Mouse (Mus musculus) gastrocnemius, postnatal 4 days (tissue): ENCODE data around the gene Ms4a7. TPM values are rescaled to one million over a fixed set of nuclear protein-coding genes. Genes with fewer than 3 reads are reported as not detected.

ENCODE experiments used
- total RNA-seq, 2 experiments: library from RNA; stranded (reverse); gene quantifications; 2 replicates each; pipeline ENCODE4 v1.2.3; 2021

Ms4a7 gene
- total RNA-seq, 2 experiments from 2014 or later, result 2.4 to 3.7 TPM

Other genes with a start within 250 kb of the Ms4a7 start
- gene 1700017D01Rik, start 205.3 kb downstream of the Ms4a7 start, total RNA-seq, result under 1 TPM; 0.39 to 0.44 TPM
- not detected for gene 1700025F22Rik, start 170.8 kb downstream of the Ms4a7 start, total RNA-seq
- gene Ms4a13, start 139.4 kb downstream of the Ms4a7 start, total RNA-seq, result not detected
- not detected for gene Ms4a12, start 103.7 kb downstream of the Ms4a7 start, total RNA-seq
- under 1 TPM; 0.20 to 0.23 TPM for gene Ms4a1, start 69.9 kb downstream of the Ms4a7 start, total RNA-seq
- gene Ms4a5, start 52.3 kb downstream of the Ms4a7 start, total RNA-seq, result not detected
- gene Ms4a14, start 21.7 kb downstream of the Ms4a7 start, total RNA-seq, result under 1 TPM; 0.22 to 0.26 TPM
- 1 to 10 TPM; 5.9 to 8.5 TPM for gene Ms4a4a, start 39.4 kb upstream of the Ms4a7 start, total RNA-seq
- not detected for gene Ms4a4c, start 68.6 kb upstream of the Ms4a7 start, total RNA-seq
- gene Ms4a4b, start 107.4 kb upstream of the Ms4a7 start, total RNA-seq, result under 1 TPM; 0.47 to 0.56 TPM
- 10 to 100 TPM in 1 of 2 experiments, 1 to 10 TPM in 1; 6.9 to 10.3 TPM for gene Ms4a6c, start 133.2 kb upstream of the Ms4a7 start, total RNA-seq
- gene Gm8369, start 149.8 kb upstream of the Ms4a7 start, total RNA-seq, result under 1 TPM in 1 of 2 experiments, not detected in 1; 0.29 TPM
- 1 to 10 TPM; 6.2 to 7.1 TPM for gene Ms4a6b, start 180.4 kb upstream of the Ms4a7 start, total RNA-seq
- gene Ms4a4d, start 200.7 kb upstream of the Ms4a7 start, total RNA-seq, result 1 to 10 TPM; 1.2 to 1.7 TPM